Mouse (Mus musculus) erythroid progenitor cell, adult 5-6 weeks (primary cell): ENCODE measurements around the gene Cfap70. TPM values are rescaled to one million over a fixed set of nuclear protein-coding genes. Genes with fewer than 3 reads are reported as not detected.

Experiments used
- ATAC-seq: replicated peaks from 2 replicates; pipeline ENCODE4 v1.8.0; 2016; ENCODE audit warnings: moderate number of reproducible peaks, mild to moderate bottlenecking, moderate TSS enrichment, inconsistent platforms; ENCODE audit not compliant: poor library complexity, low FRiP score, severe bottlenecking
- total RNA-seq, 2 experiments: library from RNA; stranded (forward) in 1 of 2; stranded (reverse) in 1 of 2; fragments of 150-400 nt in 1 of 2; fragments of 186-747, 209-891 nt in 1 of 2; gene quantifications; 2 replicates each; pipeline versions ENCODE4 v1.2.3 to v1.2.4; 2015 to 2017; ENCODE audit warnings: low replicate concordance in 2 of 2

Gene Cfap70
- total RNA-seq (2015; ENCODE audit: low replicate concordance) (not detected in 2 replicates), total RNA-seq (2017; ENCODE audit: low replicate concordance) (not detected in 2 replicates)

- ATAC-seq, result peak; percentile 84
Observed at GRCm38 (mm10) chr14:20451765-20452331, at the start of gene Cfap70. TSS of gene Cfap70 (minus strand) at chr14:20452226.

DNA sequence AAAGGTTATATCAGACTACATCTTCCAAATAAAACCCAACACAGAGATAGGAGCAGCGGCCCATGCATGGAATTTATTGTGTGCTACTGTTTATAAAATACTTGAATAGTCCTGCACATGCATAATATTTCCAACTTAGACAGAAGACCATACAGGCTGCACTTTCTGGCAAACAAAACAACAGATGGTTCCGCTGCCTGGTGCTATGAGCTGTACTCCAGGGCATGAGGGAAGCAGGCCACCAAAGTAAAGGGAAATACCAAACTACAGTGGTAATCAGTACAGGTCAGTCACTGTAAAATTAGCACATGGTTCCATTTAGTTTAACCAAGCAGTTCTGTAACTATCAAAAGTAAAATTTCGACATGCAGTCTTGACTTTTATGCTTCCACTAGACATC lies 48.0 kb upstream of the Cfap70 start:
- ATAC-seq, result no peak

DNA sequence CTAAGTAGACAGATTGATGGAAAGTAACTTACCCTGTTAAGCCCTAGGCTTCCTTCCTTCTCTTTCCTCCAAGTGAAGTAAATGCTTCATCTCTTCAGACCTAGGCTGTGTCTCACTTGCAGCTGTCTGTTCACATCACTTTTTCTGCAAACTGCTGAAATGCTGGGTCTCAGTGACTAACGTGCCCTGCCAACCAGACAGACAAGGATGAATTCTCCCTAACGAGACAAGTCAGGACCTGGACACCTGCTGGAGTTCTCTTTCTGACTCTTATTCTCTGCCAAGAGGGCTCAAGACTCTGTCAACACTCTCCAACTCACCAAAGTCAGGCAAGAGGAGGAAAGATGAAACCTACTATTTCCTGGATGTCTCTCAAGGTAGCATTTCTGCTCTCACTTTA lies 44.6 kb upstream of the Cfap70 start, which contains the start of gene Mss51:
Gene Mss51 (minus strand): TSS at position 299 of the 400 bp plus-strand sequence.
- no peak for ATAC-seq

GRCm38 (mm10) chr14:20486031-20486430 lies 34.0 kb upstream of the Cfap70 start:
- no peak for ATAC-seq

DNA sequence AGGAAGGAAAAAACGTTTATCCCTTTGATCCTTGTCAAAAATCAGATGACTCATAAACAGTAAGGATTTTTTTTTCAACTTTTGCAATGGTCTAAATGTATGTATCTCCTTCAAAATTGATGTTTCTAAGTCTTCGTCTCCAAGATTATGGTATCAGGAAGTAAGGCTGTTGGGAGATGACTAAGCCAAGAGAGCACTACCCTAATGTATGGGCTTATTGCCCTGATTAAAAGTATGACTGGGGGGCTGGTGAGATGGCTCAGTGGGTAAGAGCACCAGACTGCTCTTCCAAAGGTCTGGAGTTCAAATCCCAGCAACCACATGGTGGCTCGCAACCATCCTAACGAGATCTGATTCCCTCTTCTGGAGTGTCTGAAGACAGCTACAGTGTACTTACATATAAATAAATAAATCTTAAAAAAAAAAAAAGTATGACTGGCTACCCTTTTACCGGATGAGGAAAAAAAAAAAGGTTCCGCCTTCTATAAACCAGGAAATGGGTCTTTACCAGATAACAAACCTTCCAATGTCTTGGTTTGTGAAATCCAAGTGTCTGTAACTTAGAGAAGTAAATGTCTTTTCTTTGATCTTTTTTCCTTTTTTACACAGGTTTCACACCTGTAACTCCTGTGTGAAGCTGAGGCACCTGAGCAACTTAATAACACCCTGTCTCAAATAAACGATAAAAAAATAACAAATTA lies 30.2 kb upstream of the Cfap70 start:
- no peak for ATAC-seq

- peak; percentile 66 for ATAC-seq
Observed at GRCm38 (mm10) chr14:20481211-20481610, 29.2 kb upstream of the Cfap70 start.

DNA sequence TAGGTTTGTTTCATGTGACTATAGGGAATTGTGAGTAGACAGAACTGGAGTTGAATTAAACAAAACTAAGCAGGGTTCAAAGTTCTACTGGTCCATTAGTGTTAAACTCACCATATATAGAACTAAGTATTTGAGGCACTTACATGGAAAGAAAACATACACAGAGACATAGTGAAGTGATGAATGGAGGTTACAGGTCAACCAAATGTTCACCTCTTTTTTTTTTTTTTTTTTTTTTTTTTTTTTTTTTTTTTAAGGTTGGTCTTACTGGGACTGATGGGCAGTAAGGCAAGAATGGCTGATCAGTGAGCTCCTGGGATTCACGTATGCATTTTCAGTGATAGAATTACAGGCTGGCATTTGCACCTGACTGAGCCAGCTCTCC lies 28.2 kb upstream of the Cfap70 start:
- ATAC-seq, result peak; percentile 3; the same call in 1 of the 2 replicates

DNA sequence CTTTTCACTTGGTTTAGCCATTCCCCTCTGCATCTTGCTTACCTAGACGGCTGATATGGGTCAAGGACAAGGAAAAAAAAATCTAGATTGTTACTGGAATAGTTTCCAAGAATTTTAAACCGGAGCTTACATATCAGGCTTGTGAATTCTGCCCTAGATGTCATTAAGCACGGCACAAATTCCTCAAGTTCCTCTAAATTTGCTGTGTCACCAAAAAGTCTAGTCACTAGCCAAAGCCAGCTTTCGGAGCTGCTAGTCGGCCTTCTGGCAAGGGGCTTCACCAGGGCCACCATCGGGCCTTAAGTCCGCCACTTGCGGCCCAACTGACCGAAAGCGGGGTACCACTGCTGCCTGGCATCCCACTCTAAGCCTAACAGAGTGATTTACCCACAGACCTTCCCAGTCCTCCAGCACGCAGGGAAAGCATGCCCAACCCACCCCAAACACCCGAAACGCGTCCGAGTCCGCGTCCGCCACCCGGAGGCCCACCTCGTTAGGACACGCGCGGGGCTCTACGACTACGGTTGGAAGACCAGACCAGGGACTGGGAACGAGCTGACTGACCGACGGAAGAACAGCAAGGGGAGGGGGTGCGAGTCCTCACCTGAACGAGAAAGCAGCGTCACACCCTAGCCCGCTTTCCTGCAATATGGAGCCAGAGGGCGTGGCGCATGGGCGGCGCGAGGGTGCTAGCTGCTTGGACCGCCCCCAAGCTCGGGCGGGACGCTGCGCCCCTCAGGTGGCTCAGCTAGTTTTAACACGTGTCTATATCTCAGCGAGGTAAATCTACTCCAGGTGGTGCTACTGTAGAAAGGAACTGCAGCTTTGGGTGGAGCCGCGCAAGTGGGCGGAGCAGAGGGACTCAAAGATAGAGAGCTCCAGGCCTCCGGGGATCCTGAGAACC lies 27.5 kb upstream of the Cfap70 start, which contains the start of gene Anxa7:
Gene Anxa7 (minus strand): TSS at position 843 of the 904 bp plus-strand sequence.
- ATAC-seq, result peak; percentile 86

GRCm38 (mm10) chr14:20478801-20479200 lies 26.8 kb upstream of the Cfap70 start:
- peak; percentile 72 for ATAC-seq

DNA sequence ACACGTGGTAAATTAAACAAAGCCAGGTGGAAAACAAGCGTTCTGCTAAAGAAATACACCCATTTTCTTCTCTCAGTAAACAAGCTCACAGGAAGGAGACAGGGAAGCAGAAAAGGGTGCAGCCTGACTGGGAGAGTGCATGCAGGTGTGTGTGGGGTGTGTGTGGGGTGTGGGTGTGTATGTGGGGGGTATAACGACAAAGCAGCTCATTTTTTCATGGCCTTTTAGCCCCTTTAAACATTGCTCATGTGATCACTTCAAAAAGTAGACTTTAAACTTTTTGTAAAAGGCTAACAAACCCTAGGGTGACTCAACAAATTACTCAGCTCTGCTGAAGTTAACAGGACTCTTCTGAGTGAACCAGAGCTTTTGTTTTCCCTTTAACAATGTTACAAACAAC lies 26.4 kb upstream of the Cfap70 start:
- ATAC-seq, result no peak

DNA sequence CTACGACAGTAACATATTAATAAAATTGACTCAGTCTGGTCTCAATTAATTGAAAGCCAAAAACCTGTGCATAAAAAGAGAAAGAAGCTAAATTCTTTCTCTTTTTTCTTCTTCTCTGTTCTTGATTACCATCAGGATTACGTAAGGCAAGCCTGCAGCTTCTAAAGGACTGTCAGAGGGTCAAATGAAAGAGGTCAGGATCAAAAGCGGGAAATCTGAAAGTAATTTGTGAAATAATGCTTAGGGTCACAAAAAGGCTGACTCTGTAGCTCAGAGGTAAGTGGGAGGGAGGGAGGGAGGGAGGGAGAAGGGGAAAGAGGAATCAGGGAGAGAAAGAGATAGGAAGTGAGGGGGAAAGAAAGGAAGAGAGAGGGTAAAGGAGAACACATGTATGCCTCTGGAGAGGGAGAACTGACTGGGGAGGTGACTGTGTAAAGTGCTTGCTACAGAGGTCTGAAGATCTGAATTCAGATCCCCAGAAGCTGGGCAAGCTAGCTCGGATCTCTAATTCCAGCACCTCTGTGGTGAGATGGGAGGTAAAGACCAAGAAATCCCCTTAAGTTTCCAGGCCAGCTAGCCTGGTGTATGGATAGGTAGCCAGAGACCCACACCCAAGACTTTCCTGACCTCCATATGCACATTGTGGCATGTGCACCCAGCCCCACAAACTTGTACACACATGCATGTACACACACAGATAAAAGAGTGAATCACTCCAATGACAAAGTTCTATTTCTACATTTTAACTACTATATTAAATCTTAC lies 25.4 kb upstream of the Cfap70 start:
- ATAC-seq, result no peak

GRCm38 (mm10) chr14:20460216-20460615 lies 8.2 kb upstream of the Cfap70 start:
- no peak for ATAC-seq

GRCm38 (mm10) chr14:20458378-20458777 lies 6.4 kb upstream of the Cfap70 start:
- no peak for ATAC-seq

DNA sequence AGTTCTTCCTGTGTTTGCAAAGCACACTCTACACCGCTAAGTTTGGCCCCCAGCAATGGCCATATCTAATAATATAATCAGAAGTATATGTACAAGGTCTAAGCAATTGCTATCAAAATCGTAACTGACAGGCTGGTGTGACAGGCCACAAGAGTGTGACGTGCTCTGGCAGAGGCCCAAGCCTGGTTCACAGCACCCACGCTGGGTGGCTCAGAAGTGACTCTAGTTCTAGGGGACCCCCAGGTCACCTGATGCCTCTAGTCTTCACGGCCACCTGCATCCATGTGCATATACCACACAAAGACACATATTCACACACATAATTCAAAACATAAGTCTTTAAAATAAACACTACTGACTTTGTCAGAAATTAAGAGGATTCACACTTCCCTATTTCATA lies 903 bp upstream of the Cfap70 start:
- ATAC-seq, result no peak

GRCm38 (mm10) chr14:20451302-20451701 lies 724 bp downstream of the Cfap70 start:
- peak; percentile 44 for ATAC-seq

- ATAC-seq, result no peak
Observed at GRCm38 (mm10) chr14:20447209-20447608, 4.8 kb downstream of the Cfap70 start.

GRCm38 (mm10) chr14:20442252-20442651 lies 9.8 kb downstream of the Cfap70 start:
- no peak for ATAC-seq

DNA sequence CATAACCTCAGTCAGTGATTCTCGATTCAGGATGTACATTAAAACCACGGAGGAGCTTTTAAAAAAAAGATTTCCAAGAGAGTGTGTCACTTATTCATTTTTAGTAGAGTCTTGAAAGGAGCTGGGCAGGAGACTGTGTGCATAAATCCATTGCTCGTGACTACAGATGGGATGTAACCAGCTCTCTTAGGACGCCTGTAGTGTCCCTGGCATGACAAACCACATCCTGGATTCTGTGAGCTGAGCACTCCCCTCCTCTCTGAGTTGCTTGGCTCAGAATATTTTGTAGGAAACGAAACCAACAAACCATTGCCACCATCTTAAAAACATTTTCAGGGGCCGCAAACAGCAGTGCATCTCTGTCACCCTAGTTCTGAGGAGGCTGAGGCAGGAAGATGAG lies 15.1 kb downstream of the Cfap70 start:
- no peak for ATAC-seq

DNA sequence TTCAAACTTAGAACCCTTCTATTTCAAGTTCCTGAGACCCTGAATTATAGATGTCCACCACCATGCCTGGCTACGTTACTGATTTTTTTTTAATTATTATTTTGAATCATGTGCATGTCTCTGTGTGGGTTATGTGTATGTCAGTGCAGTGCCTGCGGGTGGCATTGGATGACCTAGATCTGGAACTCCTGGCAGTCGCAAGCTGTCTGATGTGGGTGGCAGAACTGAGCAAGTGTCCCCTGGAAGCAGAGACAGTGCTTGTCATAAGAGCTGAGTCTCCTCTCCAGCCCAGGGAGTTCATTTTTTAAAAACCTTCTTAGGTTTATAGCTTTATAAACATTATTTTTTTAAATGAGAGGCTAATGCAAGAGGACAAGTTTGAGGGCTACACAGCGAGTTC lies 19.6 kb downstream of the Cfap70 start:
- ATAC-seq, result no peak

- ATAC-seq, result no peak
Observed at GRCm38 (mm10) chr14:20431726-20432125, 20.3 kb downstream of the Cfap70 start.
